In the genomic region with DNA sequence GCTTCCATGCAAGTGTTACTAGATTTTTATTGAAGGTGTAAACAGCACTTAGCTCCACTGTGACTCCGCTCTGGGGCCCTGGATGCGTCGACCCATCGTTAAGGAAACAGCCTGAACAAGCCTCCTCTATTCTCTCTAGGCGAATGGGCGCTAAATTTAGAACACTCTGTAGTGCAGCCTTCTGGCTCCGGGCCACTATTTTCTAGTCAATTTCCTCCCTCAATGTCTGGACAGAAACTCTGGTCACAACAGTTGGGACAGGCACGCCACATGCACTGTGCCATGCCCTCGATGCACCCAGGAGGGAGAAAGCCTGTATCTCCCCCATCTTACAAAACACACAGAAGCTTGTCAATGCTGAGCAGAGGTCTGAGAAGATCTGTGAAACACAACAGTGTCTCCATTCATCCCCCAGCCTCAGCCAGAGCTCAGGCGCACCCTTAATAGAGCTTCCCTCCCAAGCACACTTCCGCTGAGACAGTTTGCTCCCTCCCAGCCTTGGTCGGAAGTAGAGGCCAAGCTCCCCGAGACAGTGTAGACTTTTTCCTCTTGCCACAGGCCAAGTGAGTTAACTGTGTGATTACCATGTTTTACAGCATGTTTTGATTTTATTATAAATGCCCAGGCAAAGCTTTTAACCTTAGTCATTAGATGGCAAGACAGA, we compare ENCODE assay signal across 9 mouse cellular contexts.
DNase-seq lines count a peak whose midpoint lies in the region; ATAC-seq and TF ChIP-seq lines count a peak whose summit lies in the region.
"Had no signal": no experiment of that assay in that cellular context is flagged by ENCODE, and none has a peak within 500 bp of the region (broad histone marks: within the 10 kb centered on the region; RNA-seq: fewer than 3 reads in every experiment).

No protein-coding gene starts in this region.

- H3K4me3 ChIP-seq in gastrocnemius, adult 2 months, result peak overlapping the region; percentile 40
- H3K4me3 ChIP-seq in hindbrain, embryonic 15.5 days, result no peak overlapping the region
- H3K4me3 ChIP-seq in neural tube, embryonic 14.5 days (ENCODE audit: low read depth, low read length), result no peak overlapping the region

- intact Hi-C loops in gastrocnemius, adult 2 months (cut with DNase I), result no loop called here

- H3K27ac ChIP-seq in gastrocnemius, adult 2 months, result peak overlapping the region; percentile 70
- peak overlapping the region; percentile 75 for H3K27ac ChIP-seq in hindbrain, embryonic 15.5 days (replicated peaks)
- peak overlapping the region; percentile 55; the same call in 1 of the 2 replicates for H3K27ac ChIP-seq in neural tube, embryonic 14.5 days (ENCODE audit: low read depth, low read length)
- H3K27ac ChIP-seq: macrophage had no signal

- no peak overlapping the region for H3K9ac ChIP-seq in hindbrain, embryonic 15.5 days
- no peak overlapping the region for H3K9ac ChIP-seq in neural tube, embryonic 14.5 days (replicated peaks; ENCODE audit: low read depth, low read length)

- TF ChIP-seq CTCF in gastrocnemius, adult 2 months (IDR thresholded peaks at IDR 0.05), result no peak

- WGBS in hindbrain, embryonic 15.5 days, result 51% methylated on average over 13 of the region's 13 CpGs
- WGBS in neural tube, embryonic 14.5 days, result 30% methylated on average over 13 of the region's 13 CpGs

- peaks cover 11% of the 10 kb centered on the region for H3K4me1 ChIP-seq in hindbrain, embryonic 15.5 days (replicated peaks)
- H3K4me1 ChIP-seq in neural tube, embryonic 14.5 days (ENCODE audit: control insufficient read depth, insufficient read depth, low read length), result peaks cover 7% of the 10 kb centered on the region; the same call in 1 of the 2 replicates

- H3K9me3 ChIP-seq in hindbrain, embryonic 15.5 days, result no peaks in the 10 kb centered on the region
- H3K9me3 ChIP-seq in neural tube, embryonic 14.5 days (ENCODE audit: control insufficient read depth, low read length), result no peaks in the 10 kb centered on the region

- H3K36me3 ChIP-seq in hindbrain, embryonic 15.5 days, result no peaks in the 10 kb centered on the region
- no peaks in the 10 kb centered on the region for H3K36me3 ChIP-seq in neural tube, embryonic 14.5 days (ENCODE audit: control insufficient read depth, insufficient read depth, low read length)

- peak; percentile 87 for ATAC-seq in hindbrain, embryonic 15.5 days (ENCODE audit: low FRiP score, low read depth)
- ATAC-seq in neural tube, embryonic 14.5 days (ENCODE audit: low read depth), result peak; percentile 70; the same call in 1 of the 2 replicates

- no peaks in the 10 kb centered on the region for H3K27me3 ChIP-seq in hindbrain, embryonic 15.5 days
- no peaks in the 10 kb centered on the region for H3K27me3 ChIP-seq in neural tube, embryonic 14.5 days (ENCODE audit: control insufficient read depth, insufficient read depth, low read length)

- peak; percentile 33 for DNase-seq in gastrocnemius, adult 18-20 months (ENCODE audit: low spot score)
- no peak for DNase-seq in gastrocnemius, adult 8-10 months (ENCODE audit: low spot score in 2 of 2)
- peak; percentile 8 for DNase-seq in cerebellum, adult 9-10 months
- DNase-seq in gastrocnemius, adult 2 months, result peak; percentile 50
- peak; percentile 37 to 67 for DNase-seq in layer of hippocampus, postnatal 14 days (ENCODE audit: low spot score in 2 of 2)
- DNase-seq in thymus, postnatal 14 days, result no peak

- no peak overlapping the region for H3K4me2 ChIP-seq in hindbrain, embryonic 15.5 days
- no peak overlapping the region for H3K4me2 ChIP-seq in neural tube, embryonic 14.5 days (ENCODE audit: low read depth, low read length)

Comparison
In these comparisons a context has a peak if more than half of its experiments do, and no peak if none do; other contexts are left out.
1. DNase-seq: peak in gastrocnemius, adult 18-20 months (single experiment), cerebellum, adult 9-10 months (single experiment), gastrocnemius, adult 2 months (single experiment) and layer of hippocampus, postnatal 14 days (2 of 2); none in gastrocnemius, adult 8-10 months (0 of 2) and thymus, postnatal 14 days (single experiment).
2. Peak in every context shown above with its lines, with median percentiles within 50 percentile points of each other: H3K27ac ChIP-seq.